Mouse (Mus musculus) heart, embryonic 11.5 days (tissue): ENCODE data around the gene Grin2b. TPM values are rescaled to one million over a fixed set of nuclear protein-coding genes. Genes with fewer than 3 reads are reported as not detected.

ENCODE experiments used
- ATAC-seq: fragments of 200-750 bp; cut with Nextera tagmentation; replicated peaks from 2 replicates; pipeline ENCODE4 v1.8.0; 2017; ENCODE audit warnings: moderate library complexity; ENCODE audit not compliant: insufficient number of reproducible peaks, low FRiP score, low TSS enrichment
- H3K27ac ChIP-seq: fragments of 300-500 bp; sonication (generic); 2 replicates; pipeline ENCODE4 v1.5.1; 2014; ENCODE audit warnings: mild to moderate bottlenecking, low read depth, low read length
- H3K27me3 ChIP-seq: fragments of 300-500 bp; sonication (generic); 2 replicates; pipeline ENCODE4 v1.6.1; 2014; ENCODE audit warnings: mild to moderate bottlenecking, low read length, mixed read lengths; ENCODE audit not compliant: control insufficient read depth, insufficient read depth
- H3K36me3 ChIP-seq: fragments of 300-500 bp; sonication (generic); 2 replicates; pipeline ENCODE4 v1.6.1; 2014; ENCODE audit warnings: mild to moderate bottlenecking, low read length, moderate library complexity, mixed read lengths; ENCODE audit not compliant: control insufficient read depth, insufficient read depth
- H3K4me1 ChIP-seq: fragments of 300-500 bp; sonication (generic); 2 replicates; pipeline ENCODE4 v1.6.1; 2014; ENCODE audit warnings: low read length; ENCODE audit not compliant: control insufficient read depth, insufficient read depth
- H3K4me2 ChIP-seq: fragments of 300-500 bp; sonication (generic); 2 replicates; pipeline ENCODE4 v1.6.1; 2014; ENCODE audit warnings: mild to moderate bottlenecking, moderate library complexity
- H3K4me3 ChIP-seq: fragments of 300-500 bp; sonication (generic); 2 replicates; pipeline ENCODE4 v1.5.1; 2014; ENCODE audit warnings: low read depth, low read length
- H3K9ac ChIP-seq: fragments of 300-500 bp; sonication (generic); 2 replicates; pipeline ENCODE4 v1.6.1; 2014; ENCODE audit warnings: mild to moderate bottlenecking, low read depth, low read length, moderate library complexity
- H3K9me3 ChIP-seq: fragments of 300-500 bp; sonication (generic); replicated peaks from 2 replicates; pipeline ENCODE4 v1.6.1; 2016; ENCODE audit warnings: low read length; ENCODE audit not compliant: control insufficient read depth
- WGBS: fragments of 180-500 bp; shearing (Covaris S2); extraction: QIAGEN DNeasy Blood & Tissue Kit; methylation state at CpG from one replicate; pipeline ENCODE4 v1.1.7; 2014; ENCODE audit not compliant: insufficient replicate concordance; 5-methylcytosine and 5-hydroxymethylcytosine counted together
- polyA plus RNA-seq: library from polyadenylated mRNA; unstranded; fragments of >200 nt; fragmentation: Nextera tagmentation; extraction: Ambion mirVana; gene quantifications from 2 replicates; pipeline ENCODE4 v1.2.1, GENCODE M21; 2014

Grin2b gene
- polyA plus RNA-seq, 1 experiment from 2014 or later = 0.04 TPM

DNA sequence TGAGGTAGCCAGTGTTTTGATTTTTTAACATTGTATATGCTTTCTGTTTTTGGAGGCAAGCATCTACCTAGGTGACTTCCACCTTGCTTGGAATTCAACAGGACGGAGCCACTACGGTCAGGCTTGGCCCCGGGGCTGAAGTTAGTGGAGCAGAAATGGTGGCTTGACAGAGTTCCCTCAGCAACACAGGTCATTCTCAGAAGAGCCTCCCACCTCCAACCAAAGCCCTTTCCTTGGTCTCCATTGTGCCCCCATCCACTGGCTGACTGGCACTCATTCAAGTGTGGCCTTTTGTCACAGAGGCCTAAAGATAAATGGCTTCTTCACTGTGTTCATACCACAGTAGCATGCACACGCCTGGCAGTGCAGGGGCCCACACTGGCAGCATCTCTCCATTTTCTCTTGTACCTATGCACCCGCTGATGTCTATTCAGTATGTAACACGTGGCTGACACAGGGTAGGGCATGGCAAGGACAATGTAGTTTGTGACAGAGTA lies 230.1 kb downstream of the Grin2b start:
- Histone ChIP-seq H3K9ac (no peak overlapping the region), H3K36me3 (no peaks in the 10 kb centered on the region), H3K27me3 (no peaks in the 10 kb centered on the region), H3K4me1 (no peaks in the 10 kb centered on the region), H3K27ac (no peak overlapping the region), H3K4me2 (no peak overlapping the region), H3K4me3 (no peak overlapping the region), H3K9me3 (no peaks in the 10 kb centered on the region)
- whole genome bisulfite sequencing = 81% methylated on average over 6 of the region's 6 CpGs
- no peak for ATAC-seq

DNA sequence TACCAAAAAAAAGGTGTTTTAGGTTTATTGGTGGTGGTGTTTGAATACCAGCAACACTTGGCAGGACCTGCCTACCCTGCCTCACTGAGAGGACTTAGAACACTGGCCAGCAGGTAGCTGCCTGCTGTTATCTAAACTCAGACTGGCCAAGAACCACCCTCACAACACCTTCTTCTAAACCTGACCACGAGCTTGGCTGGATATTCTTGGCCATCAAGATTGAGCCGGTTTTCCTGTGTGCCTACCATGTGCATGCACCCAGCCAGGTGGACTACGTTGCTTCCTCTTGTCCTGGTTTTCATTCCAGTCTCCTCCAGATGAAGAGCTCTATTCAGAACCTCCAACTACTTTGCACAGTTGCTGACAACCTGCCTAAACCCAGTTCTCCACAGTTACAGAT lies 240.4 kb downstream of the Grin2b start:
- H3K9me3 ChIP-seq = no peaks in the 10 kb centered on the region
- no peak overlapping the region for H3K9ac ChIP-seq
- no peaks in the 10 kb centered on the region for H3K4me1 ChIP-seq
- no peaks in the 10 kb centered on the region for H3K27me3 ChIP-seq
- WGBS = 67% methylated on average over 3 of the region's 3 CpGs
- no peak overlapping the region for H3K4me3 ChIP-seq
- H3K4me2 ChIP-seq = no peak overlapping the region
- no peak overlapping the region for H3K27ac ChIP-seq
- H3K36me3 ChIP-seq = no peaks in the 10 kb centered on the region
- no peak for ATAC-seq

DNA sequence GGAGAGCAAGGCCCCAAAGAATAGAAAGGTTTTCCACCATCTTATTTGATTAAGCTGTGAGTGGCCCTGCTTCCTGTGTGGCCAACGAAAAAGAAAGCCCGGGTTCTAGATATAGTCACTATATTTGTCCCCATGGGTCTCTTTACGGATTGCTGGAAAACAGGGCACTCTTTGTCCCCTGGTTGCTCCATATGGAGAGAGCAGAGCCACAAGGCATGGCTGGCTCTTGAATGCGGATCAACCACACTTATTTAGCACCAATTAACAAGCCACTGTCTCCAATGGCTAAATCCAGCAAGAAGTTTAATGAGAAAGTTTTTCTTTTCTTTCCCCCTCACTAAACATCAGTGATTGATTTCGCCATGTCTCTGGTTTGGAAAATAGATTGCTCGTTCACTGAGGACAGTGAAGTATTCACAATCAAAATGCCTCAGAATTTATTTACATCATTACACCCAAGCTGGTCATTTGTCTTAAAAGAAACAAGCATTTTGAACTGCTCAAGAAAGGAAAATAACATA lies 240.9 kb downstream of the Grin2b start:
- Histone ChIP-seq H3K9ac (no peak overlapping the region), H3K4me2 (no peak overlapping the region), H3K36me3 (no peaks in the 10 kb centered on the region), H3K27me3 (no peaks in the 10 kb centered on the region), H3K4me3 (no peak overlapping the region), H3K4me1 (no peaks in the 10 kb centered on the region), H3K9me3 (no peaks in the 10 kb centered on the region), H3K27ac (no peak overlapping the region)
- no peak for ATAC-seq
- 68% methylated on average over 6 of the region's 6 CpGs for WGBS

DNA sequence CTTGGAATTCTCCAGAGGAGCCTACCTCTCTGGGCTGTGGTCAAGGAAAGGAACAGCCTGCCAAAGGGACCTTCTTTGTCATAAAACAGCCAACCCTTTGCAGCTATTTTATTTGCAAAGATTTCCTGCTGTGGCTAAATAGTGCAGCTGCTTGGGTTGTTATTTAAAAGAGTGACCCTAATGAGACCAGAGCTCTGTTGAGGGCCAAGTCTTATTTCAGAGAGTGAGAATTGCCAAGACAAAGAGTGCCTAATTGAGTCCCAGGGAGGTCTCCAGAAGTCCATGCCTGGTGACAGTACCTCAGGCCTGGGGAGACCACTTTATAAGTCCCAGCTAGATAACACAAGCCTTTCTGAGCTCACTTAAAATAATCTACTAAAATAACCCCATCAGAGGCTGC lies 255.6 kb downstream of the Grin2b start:
- H3K4me1 ChIP-seq = no peaks in the 10 kb centered on the region
- H3K4me3 ChIP-seq = no peak overlapping the region
- H3K36me3 ChIP-seq = no peaks in the 10 kb centered on the region
- ATAC-seq = no peak
- H3K9me3 ChIP-seq = no peaks in the 10 kb centered on the region
- H3K27ac ChIP-seq = no peak overlapping the region
- H3K27me3 ChIP-seq = no peaks in the 10 kb centered on the region
- H3K4me2 ChIP-seq = no peak overlapping the region
- no peak overlapping the region for H3K9ac ChIP-seq

DNA sequence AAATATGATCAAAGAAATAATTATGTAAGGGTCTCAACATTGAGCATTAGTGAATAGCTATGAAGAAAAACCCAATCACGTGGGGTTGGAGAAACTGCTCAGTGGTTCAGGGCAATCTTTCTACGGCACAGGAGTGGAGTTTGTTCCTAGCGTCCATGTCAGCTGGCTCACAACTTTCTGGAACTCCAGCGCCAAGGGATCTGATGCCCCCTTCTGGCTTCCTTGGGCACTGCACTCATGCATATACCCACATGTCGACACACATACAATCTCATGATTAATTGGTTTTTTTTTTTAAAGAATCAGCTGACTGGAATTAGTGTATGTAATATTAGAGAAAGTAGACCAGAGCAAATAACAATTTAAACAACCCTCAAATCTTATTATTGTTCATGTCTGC lies 258.7 kb downstream of the Grin2b start:
- Histone ChIP-seq H3K4me1 (no peaks in the 10 kb centered on the region), H3K27ac (no peak overlapping the region), H3K27me3 (no peaks in the 10 kb centered on the region), H3K4me2 (no peak overlapping the region), H3K9ac (no peak overlapping the region), H3K36me3 (no peaks in the 10 kb centered on the region), H3K9me3 (no peaks in the 10 kb centered on the region), H3K4me3 (no peak overlapping the region)
- ATAC-seq = no peak
- 86% methylated on average over 5 of the region's 5 CpGs for WGBS

DNA sequence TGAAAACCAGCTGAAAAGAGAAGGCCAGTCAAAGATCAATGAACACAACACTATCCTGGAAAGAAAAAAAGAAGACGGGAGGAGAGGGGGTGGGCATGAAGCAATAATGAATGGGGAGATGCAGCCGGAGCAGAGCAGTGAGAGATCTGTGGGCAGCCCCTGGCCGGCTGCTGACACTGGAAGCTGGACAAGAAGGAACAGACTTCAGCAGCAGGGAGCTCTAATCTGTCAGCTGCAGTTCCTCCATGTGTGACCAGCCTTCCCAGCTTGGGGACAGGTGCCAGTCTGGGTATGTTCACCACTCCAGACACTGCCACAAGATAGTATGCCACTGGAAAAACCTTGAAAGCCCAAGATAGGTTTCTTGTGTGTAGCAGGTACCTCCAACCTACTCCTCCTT lies 261.2 kb downstream of the Grin2b start:
- no peak overlapping the region for H3K4me2 ChIP-seq
- no peak overlapping the region for H3K4me3 ChIP-seq
- ATAC-seq = no peak
- no peaks in the 10 kb centered on the region for H3K9me3 ChIP-seq
- WGBS = 60% methylated on average over 3 of the region's 3 CpGs
- no peak overlapping the region for H3K27ac ChIP-seq
- no peak overlapping the region for H3K9ac ChIP-seq
- no peaks in the 10 kb centered on the region for H3K4me1 ChIP-seq
- no peaks in the 10 kb centered on the region for H3K36me3 ChIP-seq
- H3K27me3 ChIP-seq = no peaks in the 10 kb centered on the region

DNA sequence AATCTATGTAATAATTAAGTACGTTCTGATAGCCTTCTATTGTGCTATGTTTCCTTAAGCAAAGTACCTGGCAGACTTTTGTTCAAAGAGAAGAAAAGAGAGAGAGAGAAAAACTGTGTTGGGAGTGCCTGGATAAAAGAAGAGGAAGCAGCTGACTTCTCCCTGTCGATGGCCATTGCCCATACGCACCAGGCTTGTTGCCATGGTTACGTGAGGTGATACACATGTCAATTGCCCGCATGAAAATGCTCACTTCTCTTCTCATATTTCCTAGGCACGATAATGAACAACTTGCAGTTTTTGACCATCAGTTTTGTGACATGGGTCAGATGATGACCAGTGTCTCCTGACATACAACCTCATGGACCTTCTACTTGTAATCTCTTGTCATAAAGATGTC lies 262.2 kb downstream of the Grin2b start:
- H3K27ac ChIP-seq = no peak overlapping the region
- no peaks in the 10 kb centered on the region for H3K4me1 ChIP-seq
- no peak overlapping the region for H3K9ac ChIP-seq
- no peak for ATAC-seq
- no peak overlapping the region for H3K4me3 ChIP-seq
- 76% methylated on average over 6 of the region's 6 CpGs for WGBS
- H3K27me3 ChIP-seq = no peaks in the 10 kb centered on the region; the same call in 1 of the 2 replicates
- no peak overlapping the region for H3K4me2 ChIP-seq
- no peaks in the 10 kb centered on the region for H3K36me3 ChIP-seq
- H3K9me3 ChIP-seq = no peaks in the 10 kb centered on the region

DNA sequence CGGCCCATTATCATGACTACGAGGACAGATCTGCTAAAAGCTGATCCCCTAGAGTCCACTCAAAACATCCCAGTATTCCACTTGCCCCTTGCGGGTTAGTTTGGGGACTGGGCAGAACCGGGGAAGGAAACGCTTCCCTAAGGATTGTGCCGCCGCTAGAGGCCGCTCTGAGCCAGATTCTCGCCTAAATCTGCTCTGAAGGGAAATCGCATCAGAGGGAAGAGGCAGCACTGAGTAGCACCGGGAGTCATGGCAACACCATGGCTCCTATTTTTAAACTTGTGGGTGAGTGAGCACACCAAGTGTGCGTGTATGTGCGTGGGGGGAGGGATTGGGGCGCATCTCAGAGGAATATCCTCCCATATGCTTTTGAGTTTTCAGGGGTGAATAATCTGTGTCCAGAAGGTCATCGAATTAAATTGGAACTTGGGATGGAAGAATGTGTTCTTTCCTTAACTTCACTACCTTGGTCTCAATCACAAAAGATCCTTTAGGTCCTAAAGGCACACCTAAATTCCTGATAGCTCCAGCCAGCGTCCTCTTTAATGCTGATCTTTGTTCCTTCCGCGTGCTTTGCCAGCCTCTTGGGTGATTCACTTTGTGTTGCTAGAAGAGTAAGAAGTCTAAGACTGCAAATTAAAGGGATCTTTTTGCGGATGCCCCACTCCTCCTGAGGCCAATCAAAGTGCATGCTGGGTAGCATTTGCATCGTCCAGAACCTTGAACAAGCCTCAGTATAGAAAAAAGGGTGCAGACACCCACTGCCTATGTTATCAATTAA lies 265.6 kb downstream of the Grin2b start:
- Histone ChIP-seq H3K4me1 (no peaks in the 10 kb centered on the region), H3K4me2 (peak overlapping the region; percentile 11), H3K27me3 (no peaks in the 10 kb centered on the region; the same call in 1 of the 2 replicates), H3K9me3 (no peaks in the 10 kb centered on the region), H3K9ac (no peak overlapping the region), H3K27ac (no peak overlapping the region), H3K36me3 (no peaks in the 10 kb centered on the region), H3K4me3 (no peak overlapping the region)
- ATAC-seq = peak; percentile 57; the same call in 1 of the 2 replicates
- 23% methylated on average over 20 of the region's 20 CpGs for WGBS

DNA sequence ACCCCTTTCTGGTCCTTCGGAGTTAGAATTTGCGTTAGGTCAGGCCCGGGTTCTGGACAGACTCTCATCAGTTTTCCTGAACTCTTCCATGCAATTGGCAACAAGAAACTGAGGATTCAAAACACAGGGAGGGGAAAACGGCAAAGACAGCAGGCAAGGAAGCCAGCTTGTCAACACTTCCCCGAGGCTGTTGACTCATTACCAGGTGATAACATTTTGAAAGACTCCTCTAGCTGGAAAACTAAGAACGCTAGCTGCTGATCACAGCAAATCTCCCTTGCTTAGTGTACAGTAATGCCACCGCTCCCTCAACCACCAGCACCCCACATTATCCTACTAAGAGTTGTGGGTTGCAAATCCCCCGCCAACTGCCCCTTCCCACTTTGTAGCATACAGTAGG lies 266.2 kb downstream of the Grin2b start:
- Histone ChIP-seq H3K9me3 (no peaks in the 10 kb centered on the region), H3K27me3 (no peaks in the 10 kb centered on the region; the same call in 1 of the 2 replicates), H3K36me3 (no peaks in the 10 kb centered on the region), H3K4me1 (no peaks in the 10 kb centered on the region), H3K27ac (no peak overlapping the region), H3K9ac (no peak overlapping the region), H3K4me3 (no peak overlapping the region), H3K4me2 (peak overlapping the region; percentile 11)
- WGBS = 41% methylated on average over 8 of the region's 8 CpGs
- no peak for ATAC-seq
